Mouse (Mus musculus): ENCODE results near the gene Ttc28. TPM values are rescaled to one million over a fixed set of nuclear protein-coding genes. Genes with fewer than 3 reads are reported as not detected.
A peak's percentile ranks its signal among the peaks of the same experiment; 100 is the strongest.

The Ttc28 gene
- polyA plus RNA-seq, 1 experiment from 2014 or later, result 12.9 TPM

- Histone ChIP-seq H3K9ac (ENCODE audit: low read length) (no peak overlapping the region), H3K9me3 (ENCODE audit: control insufficient read depth, low read length) (no peaks in the 10 kb centered on the region), H3K4me3 (ENCODE audit: low read depth, low read length) (no peak overlapping the region), H3K4me1 (ENCODE audit: control insufficient read depth, insufficient read depth, low read length) (peaks cover 18% of the 10 kb centered on the region), H3K4me2 (ENCODE audit: low read depth, severe bottlenecking) (no peak overlapping the region), H3K27ac (replicated peaks; ENCODE audit: low read depth, low read length) (no peak overlapping the region), H3K27me3 (ENCODE audit: control insufficient read depth, insufficient read depth, low read length) (no peaks in the 10 kb centered on the region), H3K36me3 (ENCODE audit: control insufficient read depth, insufficient read depth, low read length) (no peaks in the 10 kb centered on the region)
- ATAC-seq (ENCODE audit: insufficient number of reproducible peaks, low FRiP score, low TSS enrichment, low read depth) (no peak), DNase-seq (ENCODE audit: low spot score) (no peak)
- 88% methylated on average over 15 of the region's 15 CpGs for WGBS
Measured at GRCm38 (mm10) chr5:111197727-111198126, 318.1 kb downstream of the Ttc28 start.

GRCm38 (mm10) chr5:111200167-111200840 is 320.7 kb downstream of the Ttc28 start:
- H3K27ac ChIP-seq (replicated peaks; ENCODE audit: low read depth, low read length), result no peak overlapping the region
- ATAC-seq (ENCODE audit: insufficient number of reproducible peaks, low FRiP score, low TSS enrichment, low read depth), result no peak
- WGBS, result 35% methylated on average over 15 of the region's 15 CpGs

GRCm38 (mm10) chr5:111200915-111201610 is 321.5 kb downstream of the Ttc28 start:
- DNase-seq (ENCODE audit: low spot score) (no peak), ATAC-seq (ENCODE audit: insufficient number of reproducible peaks, low FRiP score, low TSS enrichment, low read depth) (no peak)
- Histone ChIP-seq H3K27me3 (ENCODE audit: control insufficient read depth, insufficient read depth, low read length) (no peaks in the 10 kb centered on the region), H3K4me3 (ENCODE audit: low read depth, low read length) (no peak overlapping the region), H3K4me2 (ENCODE audit: low read depth, severe bottlenecking) (no peak overlapping the region), H3K9me3 (ENCODE audit: control insufficient read depth, low read length) (no peaks in the 10 kb centered on the region), H3K27ac (replicated peaks; ENCODE audit: low read depth, low read length) (0 out of 2 replicates have a peak overlapping the region, but pooled peaks have one; percentile 33), H3K9ac (ENCODE audit: low read length) (no peak overlapping the region), H3K36me3 (ENCODE audit: control insufficient read depth, insufficient read depth, low read length) (no peaks in the 10 kb centered on the region), H3K4me1 (ENCODE audit: control insufficient read depth, insufficient read depth, low read length) (peaks cover 16% of the 10 kb centered on the region)
- 37% methylated on average over 16 of the region's 16 CpGs for WGBS

More at GRCm38 (mm10) chr5:111200167-111200840, 320.7 kb downstream of the Ttc28 start:
- no peak overlapping the region for H3K4me3 ChIP-seq (ENCODE audit: low read depth, low read length)
- no peaks in the 10 kb centered on the region for H3K9me3 ChIP-seq (ENCODE audit: control insufficient read depth, low read length)
- H3K9ac ChIP-seq (ENCODE audit: low read length), result no peak overlapping the region
- H3K27me3 ChIP-seq (ENCODE audit: control insufficient read depth, insufficient read depth, low read length), result no peaks in the 10 kb centered on the region
- H3K36me3 ChIP-seq (ENCODE audit: control insufficient read depth, insufficient read depth, low read length), result no peaks in the 10 kb centered on the region
- no peak for DNase-seq (ENCODE audit: low spot score)
- H3K4me1 ChIP-seq (ENCODE audit: control insufficient read depth, insufficient read depth, low read length), result peaks cover 20% of the 10 kb centered on the region
- H3K4me2 ChIP-seq (ENCODE audit: low read depth, severe bottlenecking), result no peak overlapping the region

GRCm38 (mm10) chr5:111204221-111204620 is 324.6 kb downstream of the Ttc28 start:
- no peaks in the 10 kb centered on the region for H3K36me3 ChIP-seq (ENCODE audit: control insufficient read depth, insufficient read depth, low read length)
- H3K9ac ChIP-seq (ENCODE audit: low read length), result no peak overlapping the region
- H3K9me3 ChIP-seq (ENCODE audit: control insufficient read depth, low read length), result no peaks in the 10 kb centered on the region
- no peak overlapping the region for H3K4me3 ChIP-seq (ENCODE audit: low read depth, low read length)
- ATAC-seq (ENCODE audit: insufficient number of reproducible peaks, low FRiP score, low TSS enrichment, low read depth) (no peak), DNase-seq (ENCODE audit: low spot score) (no peak)
- WGBS, result 69% methylated on average over 5 of the region's 5 CpGs
- no peak overlapping the region for H3K27ac ChIP-seq (replicated peaks; ENCODE audit: low read depth, low read length)
- peaks cover 27% of the 10 kb centered on the region for H3K4me1 ChIP-seq (ENCODE audit: control insufficient read depth, insufficient read depth, low read length)
- no peaks in the 10 kb centered on the region for H3K27me3 ChIP-seq (ENCODE audit: control insufficient read depth, insufficient read depth, low read length)
- H3K4me2 ChIP-seq (ENCODE audit: low read depth, severe bottlenecking), result no peak overlapping the region

GRCm38 (mm10) chr5:111204976-111205586 is 325.5 kb downstream of the Ttc28 start:
- Histone ChIP-seq H3K9me3 (ENCODE audit: control insufficient read depth, low read length) (no peaks in the 10 kb centered on the region), H3K27me3 (ENCODE audit: control insufficient read depth, insufficient read depth, low read length) (no peaks in the 10 kb centered on the region), H3K4me1 (ENCODE audit: control insufficient read depth, insufficient read depth, low read length) (peaks cover 27% of the 10 kb centered on the region), H3K4me3 (ENCODE audit: low read depth, low read length) (no peak overlapping the region), H3K36me3 (ENCODE audit: control insufficient read depth, insufficient read depth, low read length) (no peaks in the 10 kb centered on the region), H3K9ac (ENCODE audit: low read length) (no peak overlapping the region), H3K4me2 (ENCODE audit: low read depth, severe bottlenecking) (no peak overlapping the region), H3K27ac (replicated peaks; ENCODE audit: low read depth, low read length) (no peak overlapping the region)
- no peak for DNase-seq (ENCODE audit: low spot score)
- 39% methylated on average over 4 of the region's 4 CpGs for WGBS
- no peak for ATAC-seq (ENCODE audit: insufficient number of reproducible peaks, low FRiP score, low TSS enrichment, low read depth)

GRCm38 (mm10) chr5:111205817-111206216 is 326.2 kb downstream of the Ttc28 start:
- Histone ChIP-seq H3K4me3 (ENCODE audit: low read depth, low read length) (no peak overlapping the region), H3K27ac (replicated peaks; ENCODE audit: low read depth, low read length) (no peak overlapping the region), H3K4me1 (ENCODE audit: control insufficient read depth, insufficient read depth, low read length) (peaks cover 21% of the 10 kb centered on the region), H3K9ac (ENCODE audit: low read length) (no peak overlapping the region), H3K4me2 (ENCODE audit: low read depth, severe bottlenecking) (no peak overlapping the region), H3K9me3 (ENCODE audit: control insufficient read depth, low read length) (no peaks in the 10 kb centered on the region), H3K27me3 (ENCODE audit: control insufficient read depth, insufficient read depth, low read length) (no peaks in the 10 kb centered on the region), H3K36me3 (ENCODE audit: control insufficient read depth, insufficient read depth, low read length) (no peaks in the 10 kb centered on the region)
- ATAC-seq (ENCODE audit: insufficient number of reproducible peaks, low FRiP score, low TSS enrichment, low read depth), result no peak
- no peak for DNase-seq (ENCODE audit: low spot score)
- 70% methylated on average over 4 of the region's 4 CpGs for WGBS

- H3K4me3 ChIP-seq (ENCODE audit: low read depth, low read length), result no peak overlapping the region
- H3K27ac ChIP-seq (replicated peaks; ENCODE audit: low read depth, low read length), result no peak overlapping the region
- H3K27me3 ChIP-seq (ENCODE audit: control insufficient read depth, insufficient read depth, low read length), result no peaks in the 10 kb centered on the region
- peaks cover 15% of the 10 kb centered on the region for H3K4me1 ChIP-seq (ENCODE audit: control insufficient read depth, insufficient read depth, low read length)
- no peaks in the 10 kb centered on the region for H3K9me3 ChIP-seq (ENCODE audit: control insufficient read depth, low read length)
- WGBS, result 51% methylated on average over 8 of the region's 8 CpGs
- no peak overlapping the region for H3K4me2 ChIP-seq (ENCODE audit: low read depth, severe bottlenecking)
- no peaks in the 10 kb centered on the region for H3K36me3 ChIP-seq (ENCODE audit: control insufficient read depth, insufficient read depth, low read length)
- ATAC-seq (ENCODE audit: insufficient number of reproducible peaks, low FRiP score, low TSS enrichment, low read depth), result no peak
- peak; percentile 56 for DNase-seq (ENCODE audit: low spot score)
- H3K9ac ChIP-seq (ENCODE audit: low read length), result no peak overlapping the region
Measured at GRCm38 (mm10) chr5:111207924-111208659, 328.5 kb downstream of the Ttc28 start.

- H3K27me3 ChIP-seq (ENCODE audit: control insufficient read depth, insufficient read depth, low read length), result no peaks in the 10 kb centered on the region
- WGBS, result 42% methylated on average over 5 of the region's 5 CpGs
- no peak overlapping the region for H3K27ac ChIP-seq (replicated peaks; ENCODE audit: low read depth, low read length)
- H3K4me1 ChIP-seq (ENCODE audit: control insufficient read depth, insufficient read depth, low read length), result peaks cover 15% of the 10 kb centered on the region
- H3K4me2 ChIP-seq (ENCODE audit: low read depth, severe bottlenecking), result no peak overlapping the region
- no peak overlapping the region for H3K4me3 ChIP-seq (ENCODE audit: low read depth, low read length)
- H3K36me3 ChIP-seq (ENCODE audit: control insufficient read depth, insufficient read depth, low read length), result no peaks in the 10 kb centered on the region
- ATAC-seq (ENCODE audit: insufficient number of reproducible peaks, low FRiP score, low TSS enrichment, low read depth), result no peak
- H3K9me3 ChIP-seq (ENCODE audit: control insufficient read depth, low read length), result no peaks in the 10 kb centered on the region
- H3K9ac ChIP-seq (ENCODE audit: low read length), result no peak overlapping the region
- peak; percentile 63 for DNase-seq (ENCODE audit: low spot score)
Measured at GRCm38 (mm10) chr5:111208660-111208969, 329.0 kb downstream of the Ttc28 start.
